Mouse (Mus musculus) lung, embryonic 14.5 days (tissue): ENCODE results near the gene Asgr2. TPM values are rescaled to one million over a fixed set of nuclear protein-coding genes. Genes with fewer than 3 reads are reported as not detected.
"Not testable (repeated sequence)": the region's sequence is repeated elsewhere in the genome, so short reads cannot be mapped to it uniquely, and the experiment has no call there.

Experiments used
- ATAC-seq: fragments of 200-750 bp; cut with Nextera tagmentation; 2 replicates; pipeline ENCODE4 v1.8.0; 2017; ENCODE audit warnings: mild to moderate bottlenecking, moderate TSS enrichment, moderate library complexity; ENCODE audit not compliant: insufficient read depth
- DNase-seq: peaks from one replicate; pipeline ENCODE4 v3.0.0-alpha.2; 2015
- H3K27ac ChIP-seq: fragments of 300-500 bp; sonication (generic); 2 replicates; pipeline ENCODE4 v1.5.1; 2014; ENCODE audit warnings: low read depth, mild to moderate bottlenecking, moderate library complexity
- H3K27me3 ChIP-seq: fragments of 300-500 bp; sonication (generic); 2 replicates; pipeline ENCODE4 v1.6.1; 2014; ENCODE audit warnings: low read length, control low read depth; ENCODE audit not compliant: insufficient read depth
- H3K36me3 ChIP-seq: fragments of 300-500 bp; sonication (generic); 2 replicates; pipeline ENCODE4 v1.6.1; 2014; ENCODE audit warnings: control low read depth; ENCODE audit not compliant: insufficient read depth
- H3K4me1 ChIP-seq: fragments of 300-500 bp; sonication (generic); 2 replicates; pipeline ENCODE4 v1.6.1; 2014; ENCODE audit warnings: antibody characterized with exemption, control low read depth; ENCODE audit not compliant: insufficient read depth
- H3K4me2 ChIP-seq: fragments of 300-500 bp; sonication (generic); 2 replicates; pipeline ENCODE4 v1.6.1; 2014; ENCODE audit warnings: mild to moderate bottlenecking
- H3K4me3 ChIP-seq: fragments of 300-500 bp; sonication (generic); 2 replicates; pipeline ENCODE4 v1.5.1; 2014; ENCODE audit warnings: low read depth, low read length
- H3K9ac ChIP-seq: fragments of 300-500 bp; sonication (generic); 2 replicates; pipeline ENCODE4 v1.6.1; 2014
- H3K9me3 ChIP-seq: fragments of 300-500 bp; sonication (generic); 2 replicates; pipeline ENCODE4 v1.6.1; 2016; ENCODE audit warnings: low read depth, low read length, control low read depth
- CTCF ChIP-seq: IDR thresholded peaks from 2 replicates; pipeline ENCODE4 v1.5.1; 2016; ENCODE audit warnings: antibody characterized with exemption, low read depth
- WGBS: fragments of 180-500 bp; shearing (Covaris S2); extraction: QIAGEN DNeasy Blood & Tissue Kit; methylation state at CpG from one replicate; pipeline ENCODE4 v1.1.7; 2014; 5-methylcytosine and 5-hydroxymethylcytosine counted together
- polyA plus RNA-seq: library from polyadenylated mRNA; unstranded; fragments of >200 nt; fragmentation: Nextera tagmentation; extraction: Ambion mirVana; gene quantifications from 2 replicates; pipeline ENCODE4 v1.2.1, GENCODE M21; 2014

Asgr2 gene
- polyA plus RNA-seq, 1 experiment from 2014 or later = 0.47 TPM

DNA sequence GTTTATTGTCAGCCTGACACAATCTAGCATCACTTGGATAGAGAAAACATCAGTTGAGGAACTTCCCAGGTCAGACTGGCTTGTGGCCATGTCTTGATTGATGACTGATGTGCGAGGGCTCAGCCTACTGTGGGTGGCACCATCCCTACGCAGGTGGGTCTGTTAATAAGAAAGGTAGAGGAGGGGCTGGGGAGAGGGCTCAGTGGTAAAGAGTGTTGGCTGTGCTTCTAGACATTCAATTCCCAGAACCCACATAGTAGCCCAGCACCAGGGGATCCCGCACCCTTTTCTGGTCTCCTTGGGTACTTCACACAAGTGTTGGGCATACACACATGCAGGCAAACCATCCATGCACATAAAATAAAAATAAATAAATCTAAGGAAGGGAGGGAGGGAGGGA lies 23.5 kb downstream of the Asgr2 start:
- ATAC-seq (no peak), DNase-seq (no peak)
- WGBS = 81% methylated on average over 3 of the region's 3 CpGs
- Histone ChIP-seq H3K4me3 (no peak overlapping the region), H3K4me1 (no peaks in the 10 kb centered on the region), H3K9ac (no peak overlapping the region), H3K4me2 (no peak overlapping the region), H3K27me3 (no peaks in the 10 kb centered on the region), H3K36me3 (no peaks in the 10 kb centered on the region), H3K27ac (no peak overlapping the region), H3K9me3 (no peaks in the 10 kb centered on the region)
- TF ChIP-seq CTCF = no peak

DNA sequence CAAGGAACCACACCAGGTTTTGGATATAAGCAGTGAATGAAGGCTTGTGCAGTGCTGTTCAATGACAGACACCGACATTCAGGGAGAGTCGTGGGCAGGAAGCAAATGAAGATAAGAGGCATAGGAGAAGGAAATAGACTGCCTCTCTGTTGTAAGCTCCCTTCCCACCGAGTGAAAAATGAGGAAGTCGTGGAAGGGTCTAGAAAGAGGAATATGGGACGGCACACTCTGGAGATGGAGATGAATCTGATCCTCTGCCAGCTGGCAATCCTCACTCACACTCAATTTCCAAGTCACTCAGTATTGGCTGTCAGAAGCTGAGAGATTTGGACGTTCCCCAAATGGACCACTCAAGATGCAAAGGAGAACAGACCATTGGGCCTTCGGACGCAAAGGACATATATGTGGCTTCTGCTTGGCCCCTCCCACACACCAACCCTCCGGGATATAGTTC lies 37.5 kb downstream of the Asgr2 start, which contains the start of gene Mgl2:
Gene Mgl2 (plus strand): TSS at position 404 of the 454 bp plus-strand sequence.
- peak within 1 kb of the TSS; percentile 27; the same call in 1 of the 2 replicates for H3K4me2 ChIP-seq
- no peaks in the 10 kb centered on the region for H3K27me3 ChIP-seq
- no peak within 1 kb of the TSS for H3K4me3 ChIP-seq
- no peak for TF ChIP-seq CTCF
- H3K9ac ChIP-seq = no peak within 1 kb of the TSS
- H3K27ac ChIP-seq = peak within 1 kb of the TSS; percentile 58
- DNase-seq = peak; percentile 97
- no peaks in the 10 kb centered on the region for H3K36me3 ChIP-seq
- 28% methylated on average over 9 of the region's 9 CpGs for WGBS
- H3K4me1 ChIP-seq = peaks cover 4% of the 10 kb centered on the region
- peak; percentile 94 for ATAC-seq
- H3K9me3 ChIP-seq = no peaks in the 10 kb centered on the region

DNA sequence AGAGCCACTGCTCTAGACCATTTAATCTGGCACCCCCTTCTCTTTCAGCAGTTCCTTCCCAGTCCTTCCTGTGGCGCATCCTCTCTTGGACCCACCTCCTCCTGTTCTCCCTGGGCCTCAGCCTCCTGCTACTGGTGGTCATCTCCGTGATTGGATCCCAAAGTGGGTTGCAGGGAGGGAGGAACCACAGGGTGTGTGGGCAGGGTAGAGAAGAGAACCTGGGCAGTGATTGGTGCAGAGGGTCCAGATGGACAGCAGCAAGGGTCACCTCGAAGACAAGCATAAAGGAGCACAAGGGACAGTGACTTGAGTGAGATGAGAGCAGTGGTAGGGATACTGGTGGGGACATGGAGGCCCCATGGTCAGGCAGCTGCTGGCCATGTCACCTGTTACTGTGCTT lies 42.6 kb downstream of the Asgr2 start:
- not testable (repeated sequence) for ATAC-seq, H3K27me3 ChIP-seq
- 70% methylated on average over 3 of the region's 3 CpGs for WGBS

DNA sequence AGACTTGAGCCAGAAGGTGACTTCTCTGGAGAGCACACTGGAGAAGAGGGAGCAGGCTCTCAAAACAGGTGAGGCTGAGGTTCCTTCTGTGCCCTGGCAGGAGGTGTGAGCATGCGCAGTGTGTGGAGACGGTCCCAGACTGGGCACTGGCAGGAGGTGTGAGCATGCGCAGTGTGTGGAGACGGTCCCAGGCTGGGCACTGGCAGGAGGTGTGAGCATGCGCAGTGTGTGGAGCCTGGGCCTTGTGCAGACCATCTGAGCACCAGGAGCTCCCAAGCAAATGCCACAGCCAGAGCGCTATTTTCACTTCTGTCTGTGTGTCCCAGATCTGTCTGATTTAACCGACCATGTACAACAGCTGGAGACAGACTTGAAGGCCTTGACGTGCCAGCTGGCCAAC lies 43.5 kb downstream of the Asgr2 start:
- not testable (repeated sequence) for H3K4me3 ChIP-seq, H3K36me3 ChIP-seq, H3K9me3 ChIP-seq, H3K4me1 ChIP-seq, H3K27me3 ChIP-seq, H3K27ac ChIP-seq, H3K4me2 ChIP-seq, H3K9ac ChIP-seq
- ATAC-seq (0 out of 2 replicates have a peak, but pooled peaks have one; percentile 54), DNase-seq (peak; percentile 12)
- WGBS = 64% methylated on average over 8 of the region's 8 CpGs

More for the DNA sequence above, 42.6 kb downstream of the Asgr2 start:
- H3K4me1 ChIP-seq, H3K9ac ChIP-seq, H3K36me3 ChIP-seq, H3K9me3 ChIP-seq, DNase-seq, H3K27ac ChIP-seq, H3K4me2 ChIP-seq, H3K4me3 ChIP-seq: not testable (repeated sequence)

DNA sequence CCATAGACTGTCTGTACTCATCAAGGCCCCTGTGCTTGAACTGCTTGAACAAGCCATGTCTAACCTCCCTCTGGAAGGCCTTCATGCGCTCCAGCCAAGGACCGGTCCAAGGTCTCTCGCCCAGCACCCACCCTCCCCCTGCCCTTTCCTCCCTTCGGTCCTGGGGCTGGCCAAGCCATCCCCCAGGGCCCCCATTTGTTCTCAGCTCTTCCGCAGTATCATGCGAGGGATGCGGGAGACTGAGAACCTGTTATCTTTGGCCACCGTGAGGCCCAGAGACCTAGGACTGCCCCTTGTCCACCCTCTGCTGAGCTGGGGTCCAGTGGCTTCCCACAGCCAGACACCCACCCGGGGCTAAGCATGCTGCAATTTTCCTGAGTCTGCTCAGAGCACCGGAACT lies 46.7 kb downstream of the Asgr2 start:
- ATAC-seq (no peak), DNase-seq (no peak)
- H3K9me3 ChIP-seq = no peaks in the 10 kb centered on the region
- no peak overlapping the region for H3K4me3 ChIP-seq
- TF ChIP-seq CTCF = no peak
- no peak overlapping the region for H3K9ac ChIP-seq
- H3K4me2 ChIP-seq = no peak overlapping the region
- H3K36me3 ChIP-seq = no peaks in the 10 kb centered on the region
- no peak overlapping the region for H3K27ac ChIP-seq
- no peaks in the 10 kb centered on the region for H3K4me1 ChIP-seq
- WGBS = 76% methylated on average over 10 of the region's 10 CpGs
- H3K27me3 ChIP-seq = no peaks in the 10 kb centered on the region

DNA sequence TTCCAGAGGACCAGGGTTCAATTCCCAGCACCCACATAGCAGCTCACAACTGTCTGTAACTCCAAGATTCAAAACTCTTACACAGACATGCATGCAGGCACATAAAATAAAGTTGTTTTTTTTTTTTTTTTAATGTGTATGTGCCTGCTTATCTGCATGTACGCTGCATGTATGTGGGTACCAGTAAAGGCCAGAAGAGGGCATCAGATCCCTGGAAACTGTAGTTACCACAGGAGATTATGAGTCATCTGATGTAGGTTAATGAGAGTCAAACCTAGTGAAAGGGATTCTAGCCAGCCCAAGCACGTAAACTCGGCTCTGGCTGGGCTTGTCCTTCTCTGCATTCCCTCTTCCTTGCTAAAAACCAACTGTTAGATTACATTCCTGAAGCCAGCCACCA lies 58.6 kb downstream of the Asgr2 start:
- DNase-seq (peak; percentile 20), ATAC-seq (no peak)
- Histone ChIP-seq H3K4me1 (no peaks in the 10 kb centered on the region), H3K27me3 (no peaks in the 10 kb centered on the region), H3K9me3 (no peaks in the 10 kb centered on the region), H3K36me3 (no peaks in the 10 kb centered on the region), H3K9ac (no peak overlapping the region), H3K27ac (no peak overlapping the region), H3K4me2 (no peak overlapping the region), H3K4me3 (no peak overlapping the region)
- TF ChIP-seq CTCF = peak; percentile 30
- 54% methylated on average over 3 of the region's 3 CpGs for whole genome bisulfite sequencing

Other genes starting within 250 kb of the Asgr2 start
- 115 and 118 TPM in 2 replicates for gene Plscr3, start 246.3 kb upstream of the Asgr2 start, polyA plus RNA-seq
- gene Tnk1, start 233.9 kb upstream of the Asgr2 start, polyA plus RNA-seq = 5.9 and 6.1 TPM in 2 replicates
- not detected in 2 replicates for gene Tmem95, start 214.6 kb upstream of the Asgr2 start, polyA plus RNA-seq
- gene Kctd11, start 211.2 kb upstream of the Asgr2 start, polyA plus RNA-seq = 6.2 and 7.5 TPM in 2 replicates
- gene Acap1, start 197.1 kb upstream of the Asgr2 start, polyA plus RNA-seq = 0.38 and 0.83 TPM in 2 replicates
- gene 2810408A11Rik, start 191.7 kb upstream of the Asgr2 start, polyA plus RNA-seq = 11.3 and 14.1 TPM in 2 replicates
- 12.5 and 13.1 TPM in 2 replicates for gene Neurl4, start 191.6 kb upstream of the Asgr2 start, polyA plus RNA-seq
- gene Gps2, start 178.8 kb upstream of the Asgr2 start, polyA plus RNA-seq = 67.5 and 78.6 TPM in 2 replicates
- gene Eif5a, start 170.7 kb upstream of the Asgr2 start, polyA plus RNA-seq = 1,945 and 2,006 TPM in 2 replicates
- 4.7 and 6.1 TPM in 2 replicates for gene Ybx2, start 156.8 kb upstream of the Asgr2 start, polyA plus RNA-seq
- 14.9 and 19.0 TPM in 2 replicates for gene Slc2a4, start 144.5 kb upstream of the Asgr2 start, polyA plus RNA-seq
- 76.7 and 86.4 TPM in 2 replicates for gene Cldn7, start 127.9 kb upstream of the Asgr2 start, polyA plus RNA-seq
- 25.4 and 28.3 TPM in 2 replicates for gene Ctdnep1, start 111.5 kb upstream of the Asgr2 start, polyA plus RNA-seq
- gene Elp5, start 110.1 kb upstream of the Asgr2 start, polyA plus RNA-seq = 108 and 113 TPM in 2 replicates
- 444 and 455 TPM in 2 replicates for gene Gabarap, start 101.5 kb upstream of the Asgr2 start, polyA plus RNA-seq
- 41.1 and 42.8 TPM in 2 replicates for gene Phf23, start 96.9 kb upstream of the Asgr2 start, polyA plus RNA-seq
- 36.2 and 40.8 TPM in 2 replicates for gene Dvl2, start 92.0 kb upstream of the Asgr2 start, polyA plus RNA-seq
- gene Acadvl, start 77.2 kb upstream of the Asgr2 start, polyA plus RNA-seq = 57.6 and 58.9 TPM in 2 replicates
- gene Dlg4, start 75.7 kb upstream of the Asgr2 start, polyA plus RNA-seq = 5.9 and 7.4 TPM in 2 replicates
- not detected in 2 replicates for gene Asgr1, start 38.6 kb upstream of the Asgr2 start, polyA plus RNA-seq
- gene Mgl2, start 37.7 kb downstream of the Asgr2 start, polyA plus RNA-seq = 5.9 and 6.4 TPM in 2 replicates
- 0.18 and 1.1 TPM in 2 replicates for gene Clec10a, start 63.6 kb downstream of the Asgr2 start, polyA plus RNA-seq
- gene Slc16a11, start 120.1 kb downstream of the Asgr2 start, polyA plus RNA-seq = 0.23 and 0.63 TPM in 2 replicates
- gene Slc16a13, start 128.4 kb downstream of the Asgr2 start, polyA plus RNA-seq = 4.4 and 6.2 TPM in 2 replicates
- gene Bcl6b, start 137.2 kb downstream of the Asgr2 start, polyA plus RNA-seq = 30.3 and 30.9 TPM in 2 replicates
- gene 0610010K14Rik, start 145.3 kb downstream of the Asgr2 start, polyA plus RNA-seq = 180 and 198 TPM in 2 replicates
- gene Gm21988, start 147.2 kb downstream of the Asgr2 start, polyA plus RNA-seq = 9.3 and 10.8 TPM in 2 replicates
- 135 and 140 TPM in 2 replicates for gene Rnasek, start 147.2 kb downstream of the Asgr2 start, polyA plus RNA-seq
- gene Alox12, start 162.7 kb downstream of the Asgr2 start, polyA plus RNA-seq = 6.6 and 6.9 TPM in 2 replicates
- not detected in 2 replicates for gene Alox12e, start 230.0 kb downstream of the Asgr2 start, polyA plus RNA-seq